Mouse (Mus musculus) v-Abl transformed pro-B cells (cell line): ENCODE measurements around the gene Fzd1.

Experiments
- in situ Hi-C, 2 experiments: fragments of 400-800 bp; cut with MboI; formaldehyde crosslinking; loops; one replicate each; pipeline ENCODE4 v1.15.1; 2025; ENCODE audit not compliant: unreplicated experiment in 2 of 2

Gene Fzd1

DNA sequence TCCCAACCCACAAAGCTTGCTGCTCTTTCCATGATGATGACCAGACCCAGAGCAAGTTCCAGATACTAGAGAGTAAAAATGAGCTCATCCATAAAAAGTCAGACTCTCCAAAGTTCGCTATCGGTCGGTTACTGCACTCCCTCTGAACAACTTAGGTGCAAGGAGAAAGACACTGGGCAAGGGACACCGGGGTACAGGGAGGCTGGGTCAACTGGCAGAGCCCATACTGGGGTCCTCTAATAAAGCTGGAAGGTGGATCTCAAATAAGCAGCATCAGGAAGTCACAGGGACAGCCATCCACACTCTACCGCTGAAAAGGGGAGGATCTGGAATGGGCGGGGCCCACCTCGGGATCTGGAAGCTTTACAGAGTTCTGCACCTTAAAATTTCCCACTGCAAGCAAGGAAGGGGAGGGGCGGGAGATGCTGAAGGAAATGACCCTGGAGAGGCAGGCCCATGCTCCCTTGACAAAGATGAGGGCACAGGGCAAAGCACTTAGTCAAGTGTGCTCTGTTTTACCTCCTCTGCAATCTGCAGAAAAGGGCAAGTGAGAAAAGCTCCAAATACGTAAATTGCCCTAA is 3.0 kb downstream of the Fzd1 start:
- in situ Hi-C loops, result no loop called here

DNA sequence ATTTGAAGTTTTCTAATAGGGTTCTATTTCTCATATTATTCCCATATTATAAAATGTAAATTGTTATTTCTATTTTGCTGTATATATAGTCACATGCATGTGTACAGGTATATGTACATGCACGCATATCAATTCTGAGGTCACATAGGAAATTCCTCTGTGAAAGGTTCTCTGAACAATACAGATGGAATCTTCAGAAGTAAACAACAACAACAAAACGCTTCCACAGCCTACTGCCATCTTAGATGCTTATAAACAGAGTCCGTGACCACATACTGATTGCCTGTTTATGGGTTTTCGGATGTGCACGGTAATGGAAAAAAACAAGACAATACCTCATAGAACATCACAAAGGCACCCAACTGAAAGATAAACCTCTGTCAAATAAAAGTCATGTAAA is 4.7 kb downstream of the Fzd1 start:
- in situ Hi-C loops, result no loop called here

DNA sequence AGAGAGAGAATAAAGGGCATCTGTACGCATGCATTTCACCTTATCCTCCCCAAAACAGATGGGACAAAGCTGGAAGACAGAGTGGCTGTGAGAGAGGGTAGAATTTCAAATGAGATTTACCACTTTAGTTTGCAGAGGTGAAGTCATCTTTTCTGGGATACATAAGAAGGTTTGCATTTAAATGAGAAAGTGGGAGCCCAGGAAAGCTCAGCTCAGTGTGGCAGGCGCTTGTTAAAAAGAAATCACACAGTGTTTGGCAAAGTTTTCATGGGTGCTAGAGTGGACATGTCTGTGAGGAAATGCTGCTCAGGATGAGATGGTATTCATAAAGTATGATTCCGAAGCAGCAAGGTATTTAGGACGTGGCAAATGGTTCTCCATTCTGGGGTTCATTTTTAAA is 15.1 kb downstream of the Fzd1 start:
- in situ Hi-C loops, result no loop called here

DNA sequence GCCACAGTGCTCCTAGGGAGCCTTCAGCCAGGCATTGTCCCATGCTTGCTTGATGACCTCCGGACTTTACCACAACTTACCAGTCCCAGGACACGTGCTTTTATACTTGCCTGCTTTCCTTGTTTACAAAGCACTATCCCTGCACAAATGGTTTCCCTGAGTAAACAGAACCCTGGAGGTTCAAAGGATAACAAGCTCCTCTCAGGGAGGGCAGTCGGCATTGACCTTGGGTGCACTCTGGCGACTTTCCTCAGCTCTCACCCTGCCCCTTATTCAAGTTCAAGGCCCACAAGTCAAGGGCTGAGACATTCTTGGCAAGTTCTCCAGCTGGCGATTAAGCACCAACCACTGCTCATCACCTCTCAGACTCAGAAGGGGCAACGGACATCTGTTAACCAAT is 20.8 kb downstream of the Fzd1 start:
- in situ Hi-C loops, result no loop called here

DNA sequence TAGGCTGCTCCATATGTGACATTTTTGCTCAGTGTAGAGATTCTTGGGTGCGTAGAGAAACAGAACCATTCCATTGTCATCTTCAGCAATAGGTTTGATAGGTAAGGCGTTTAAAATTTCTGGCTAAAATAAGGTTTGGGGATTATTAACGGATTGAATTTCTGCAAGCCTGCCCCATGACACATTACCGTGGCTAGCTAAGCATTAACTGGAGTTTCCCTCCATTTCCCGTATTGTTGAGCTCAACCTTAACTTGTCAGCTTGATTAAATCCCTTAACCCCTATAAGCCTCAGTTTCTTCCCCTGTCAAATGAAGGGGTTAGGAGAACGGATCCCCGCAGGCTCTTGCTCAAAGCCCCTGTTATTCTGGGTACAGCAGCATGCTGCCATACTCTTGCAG is 22.4 kb downstream of the Fzd1 start:
- in situ Hi-C loops, result no loop called here

DNA sequence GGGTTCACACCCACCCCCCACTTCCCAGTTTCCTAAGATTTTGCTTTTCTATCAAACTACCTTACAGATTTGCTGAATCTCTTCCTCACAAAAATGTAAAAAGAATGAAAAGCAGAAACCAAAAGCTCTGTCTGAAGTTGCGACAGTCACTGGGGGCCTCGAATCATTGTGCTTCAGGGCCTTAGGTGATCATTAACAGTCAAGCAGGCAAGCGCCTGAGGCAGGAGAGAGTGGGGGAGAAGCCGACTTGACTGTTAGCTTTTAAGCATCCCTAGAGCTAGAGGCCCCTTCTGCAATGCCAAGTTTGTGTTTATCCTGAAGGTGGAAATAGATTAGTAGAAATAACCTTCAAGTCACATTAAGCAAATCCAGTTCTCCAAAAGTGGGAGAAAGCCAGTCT is 24.6 kb downstream of the Fzd1 start:
- in situ Hi-C loops, result no loop called here

DNA sequence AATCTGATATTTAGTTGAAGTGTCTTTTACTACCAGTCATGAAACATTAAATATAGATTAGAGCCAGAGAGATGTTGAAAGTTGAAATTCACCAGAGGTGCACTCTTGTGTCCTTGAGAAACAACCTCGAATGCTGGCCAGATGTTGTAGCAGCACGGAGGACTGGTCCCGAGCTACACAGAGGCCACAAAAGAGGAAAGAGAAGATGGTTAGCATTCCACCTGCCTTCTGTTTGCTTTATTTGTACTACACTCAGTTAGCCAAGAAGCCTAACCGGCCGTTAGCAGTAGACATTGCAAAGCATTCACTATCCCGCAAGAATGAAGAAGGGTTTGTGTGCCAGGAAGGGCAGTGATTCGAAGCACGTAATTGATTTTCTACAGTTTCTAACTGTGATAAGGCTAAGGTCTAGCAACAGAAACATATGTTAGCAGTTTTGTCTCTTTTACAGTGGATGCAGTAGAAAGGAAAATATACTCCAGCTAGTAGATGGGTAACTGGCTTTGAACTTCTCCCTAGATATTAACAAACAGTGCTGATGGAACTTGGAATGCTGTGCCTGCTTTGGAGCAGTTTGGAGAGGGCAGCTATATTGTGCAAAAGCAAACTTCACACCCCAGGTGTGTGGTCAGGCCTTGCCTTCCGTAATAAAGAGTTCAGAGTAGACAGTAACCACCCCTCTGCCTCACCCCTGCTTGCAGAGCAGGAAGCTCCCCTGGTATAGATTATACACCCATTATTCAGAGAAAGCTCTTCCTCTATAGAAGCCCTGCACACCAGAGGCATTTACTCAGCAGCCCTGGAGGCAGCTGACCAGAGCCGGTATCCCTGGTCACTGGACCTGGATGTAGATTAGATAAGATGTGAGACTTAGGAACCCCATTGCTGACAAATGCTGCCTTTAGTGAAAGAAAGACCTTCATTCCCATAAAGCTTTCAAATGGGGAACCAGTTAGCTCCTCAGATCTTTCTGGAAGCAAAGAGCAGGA is 25.3 kb downstream of the Fzd1 start:
- in situ Hi-C loops, result no loop called here

DNA sequence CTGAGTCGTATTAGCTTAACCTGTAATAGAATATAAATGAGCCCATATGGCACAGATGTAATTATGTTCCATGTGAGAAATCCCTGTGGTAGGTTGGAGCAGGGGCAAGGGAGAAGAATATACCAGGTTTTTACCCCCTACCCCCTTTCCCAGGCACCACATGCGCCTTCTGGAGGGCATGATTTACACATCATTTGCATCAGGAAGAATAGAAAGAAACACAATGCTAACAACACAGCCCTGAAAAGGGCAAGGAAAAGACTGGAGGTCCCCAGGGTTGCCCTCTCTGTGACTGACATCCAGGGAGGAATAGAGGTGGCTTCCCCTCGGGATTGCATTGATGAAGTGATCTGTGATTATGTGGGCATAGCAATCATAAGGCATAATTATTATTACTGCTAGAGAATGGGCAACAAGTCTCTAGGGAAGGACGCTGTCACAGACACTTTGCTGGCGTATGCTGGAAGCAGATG is 26.1 kb downstream of the Fzd1 start:
- in situ Hi-C loops, result no loop called here

DNA sequence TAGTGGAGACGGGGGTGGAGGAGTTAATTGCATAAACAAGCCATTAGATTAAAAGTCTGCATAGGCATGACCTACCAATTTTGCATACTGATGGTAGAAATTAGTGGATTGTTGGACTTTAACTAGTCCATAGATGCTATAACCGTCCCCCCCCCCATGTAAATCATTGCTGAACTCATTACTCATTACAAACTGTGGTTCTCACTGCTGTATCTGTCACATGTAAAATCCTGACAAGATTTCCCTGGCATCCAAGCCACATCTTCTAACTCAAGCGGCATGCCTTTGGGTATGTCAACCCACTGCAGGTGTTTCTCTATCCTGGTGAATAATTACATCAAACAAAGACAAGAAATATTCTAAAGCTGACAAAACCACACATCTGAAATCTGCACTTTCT is 26.8 kb downstream of the Fzd1 start:
- in situ Hi-C loops, result no loop called here
